Mouse (Mus musculus) thymus, postnatal 14 days (tissue): ENCODE data around the gene Lrrc45.
"Not testable (repeated sequence)": the region's sequence is repeated elsewhere in the genome, so short reads cannot be mapped to it uniquely, and the experiment has no call there.

ENCODE experiments used
- DNase-seq: peaks from one replicate; pipeline ENCODE4 v3.0.0; 2021

Lrrc45 gene

DNA sequence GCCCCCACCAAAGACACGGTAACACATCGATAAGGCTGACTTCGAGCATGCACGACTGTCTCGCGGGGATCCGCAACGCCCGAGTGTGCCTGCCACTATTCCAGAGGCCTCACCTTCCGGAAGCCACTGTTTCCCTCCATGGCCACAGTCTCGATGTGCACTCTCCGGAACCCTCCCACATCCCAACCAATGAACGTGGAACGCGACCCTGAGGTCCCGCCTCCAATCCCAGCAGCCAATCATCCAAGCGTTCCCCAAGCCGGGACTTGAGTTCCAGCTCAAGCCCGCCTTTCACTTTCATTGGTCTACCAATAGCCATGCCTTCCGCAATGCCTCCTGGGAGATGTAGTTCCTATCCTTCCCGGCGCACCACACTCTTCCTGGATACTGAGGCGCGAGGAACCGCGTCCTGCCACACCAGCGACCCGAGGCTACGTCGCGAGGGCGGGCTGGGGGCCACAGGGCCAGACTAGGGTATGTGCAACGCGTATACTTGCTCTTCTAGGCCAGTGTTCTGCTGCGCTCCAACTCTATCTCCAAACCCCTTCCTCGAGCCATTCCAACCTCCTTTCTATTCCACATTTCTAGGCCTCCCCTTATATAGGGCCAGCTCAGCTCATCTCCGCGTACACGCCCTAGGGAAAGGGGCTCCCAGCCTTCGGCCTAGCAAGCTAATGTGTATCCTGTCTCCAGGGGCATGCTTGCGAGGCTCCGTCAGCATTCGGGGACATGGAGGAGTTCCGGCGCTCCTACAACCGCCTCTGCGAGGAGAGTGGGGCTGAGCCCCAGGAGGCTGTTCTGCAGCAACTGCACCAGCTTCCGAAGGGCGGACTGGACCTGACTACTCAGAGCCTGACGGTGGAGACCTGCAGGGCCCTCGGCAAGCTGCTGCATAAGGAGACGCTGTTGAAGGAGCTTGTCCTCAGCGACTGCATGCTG is at the start of gene Lrrc45, which contains the start of gene Cenpx:
Gene Lrrc45, plus strand, starts transcription at position 346 of the 939 bp plus-strand sequence.
Gene Cenpx, minus strand, starts transcription at position 159 of the 939 bp plus-strand sequence.
- peak; percentile 97 for DNase-seq

DNA sequence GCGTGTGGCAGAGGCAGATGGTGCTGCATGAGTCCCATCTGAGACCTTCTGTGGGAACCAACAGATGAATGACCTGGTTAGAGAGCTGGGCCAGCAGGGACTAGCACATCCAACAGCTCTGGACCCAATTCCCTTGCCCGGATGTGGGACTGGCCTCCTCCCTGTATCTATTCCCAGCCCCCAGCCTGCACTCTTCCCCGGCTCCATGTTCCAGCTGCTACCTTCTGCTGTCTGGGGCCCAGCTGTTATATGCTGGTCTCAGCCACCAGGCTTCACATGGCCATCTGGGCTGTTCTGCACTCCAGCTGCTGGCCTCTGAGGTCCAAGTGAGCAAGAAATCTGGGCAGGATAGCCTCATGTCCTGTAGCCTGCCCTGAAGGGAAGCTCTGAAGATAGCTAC is 48.3 kb upstream of the Lrrc45 start:
- DNase-seq = no peak

DNA sequence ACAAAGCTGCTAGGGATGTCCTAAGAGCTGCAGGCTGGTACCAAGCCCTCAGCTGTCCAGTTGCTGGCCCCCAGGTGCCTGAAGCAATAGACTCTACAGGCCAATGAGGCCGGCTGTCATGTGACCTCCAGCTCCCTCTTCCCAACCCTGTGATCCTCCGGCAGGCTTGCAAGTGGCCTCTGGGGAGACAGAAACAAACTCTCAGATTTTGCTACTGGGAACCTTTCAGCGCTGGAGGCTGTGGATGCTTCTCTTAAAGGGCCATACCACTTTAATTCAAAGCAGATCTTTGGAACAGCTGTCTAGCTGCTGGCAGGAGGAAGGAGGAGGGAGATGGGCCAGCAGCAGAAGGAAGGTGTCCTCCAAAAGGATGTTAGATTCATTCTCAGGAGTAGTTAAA is 47.1 kb upstream of the Lrrc45 start:
- no peak for DNase-seq

- peak; percentile 98 for DNase-seq
Observed at GRCm38 (mm10) chr11:120672687-120673593, 40.8 kb upstream of the Lrrc45 start, which contains the start of gene Aspscr1. Gene Aspscr1, plus strand, starts transcription at chr11:120672973.

- DNase-seq = no peak
Observed at GRCm38 (mm10) chr11:120673594-120674122, 40.1 kb upstream of the Lrrc45 start.

GRCm38 (mm10) chr11:120675875-120676274 is 37.9 kb upstream of the Lrrc45 start:
- DNase-seq = not testable (repeated sequence)

- DNase-seq = no peak
Observed at GRCm38 (mm10) chr11:120676951-120677350, 36.8 kb upstream of the Lrrc45 start.

- DNase-seq = peak; percentile 21
Observed at GRCm38 (mm10) chr11:120679909-120680308, 33.8 kb upstream of the Lrrc45 start.

DNA sequence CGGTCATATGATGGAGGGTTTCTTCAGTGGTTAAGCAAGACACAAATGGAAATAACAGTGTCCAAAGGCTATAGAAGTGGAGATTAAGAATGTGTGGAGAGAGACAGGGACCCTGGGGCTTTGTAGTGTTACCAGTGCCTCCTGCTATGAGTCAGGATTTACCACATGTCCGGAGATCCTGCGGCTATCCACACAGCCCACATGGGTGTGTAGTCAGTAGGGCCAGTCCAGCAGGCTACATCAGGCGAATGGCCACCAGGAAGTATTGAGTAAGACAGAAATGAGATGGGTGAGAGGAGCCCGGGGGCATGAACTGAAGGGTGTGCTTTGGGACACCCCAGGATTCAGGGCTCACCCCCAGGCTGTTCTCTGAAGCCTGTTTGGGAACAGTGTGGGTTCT is 31.0 kb upstream of the Lrrc45 start:
- DNase-seq = no peak

- no peak for DNase-seq
Observed at GRCm38 (mm10) chr11:120683536-120683935, 30.2 kb upstream of the Lrrc45 start.

DNA sequence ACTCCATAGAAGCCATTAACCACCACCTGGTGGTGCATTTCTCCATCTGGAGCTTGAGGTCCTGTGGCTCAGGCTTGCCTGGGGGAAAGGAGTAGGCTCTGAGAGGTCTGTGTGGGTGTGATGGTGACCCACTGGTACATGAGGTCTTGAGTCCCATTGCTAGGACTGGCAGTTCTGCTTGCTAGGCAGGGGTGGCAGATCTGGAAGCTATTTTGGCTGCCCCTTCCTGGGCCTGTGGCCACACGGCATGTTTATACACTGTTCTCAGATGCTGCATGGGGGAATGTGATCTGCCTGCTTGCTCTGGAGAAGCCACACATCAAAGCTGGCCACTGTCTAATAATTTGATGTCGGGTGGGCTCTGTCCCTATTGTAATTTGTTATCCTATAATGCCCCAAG is 29.6 kb upstream of the Lrrc45 start:
- DNase-seq = no peak

GRCm38 (mm10) chr11:120684660-120685059 is 29.1 kb upstream of the Lrrc45 start:
- no peak for DNase-seq

GRCm38 (mm10) chr11:120686650-120687272 is 27.0 kb upstream of the Lrrc45 start:
- no peak for DNase-seq

DNA sequence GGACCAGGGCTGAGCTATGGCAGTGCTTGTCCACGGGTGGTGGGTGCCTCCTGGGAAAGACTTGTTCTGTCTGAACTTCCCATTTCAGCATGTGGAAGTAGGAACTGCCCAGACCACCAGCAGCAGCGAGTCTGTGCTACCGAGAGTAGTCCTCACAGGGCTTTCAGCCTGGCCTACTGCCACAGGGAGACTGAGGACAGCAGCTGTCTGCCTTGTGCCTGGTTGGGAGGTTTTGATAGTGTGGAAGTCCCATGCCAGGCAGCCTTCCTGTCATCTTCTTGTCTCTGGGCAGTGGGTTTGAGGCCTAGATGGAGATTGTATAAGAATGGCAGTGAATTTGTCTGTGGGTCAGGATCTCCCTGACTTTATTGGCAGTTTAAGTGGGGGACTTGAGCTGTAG is 24.4 kb upstream of the Lrrc45 start:
- no peak for DNase-seq

GRCm38 (mm10) chr11:120692471-120693011 is 21.2 kb upstream of the Lrrc45 start:
- no peak for DNase-seq

- no peak for DNase-seq
Observed at GRCm38 (mm10) chr11:120693461-120693860, 20.3 kb upstream of the Lrrc45 start.

GRCm38 (mm10) chr11:120695184-120695583 is 18.5 kb upstream of the Lrrc45 start:
- no peak for DNase-seq

DNA sequence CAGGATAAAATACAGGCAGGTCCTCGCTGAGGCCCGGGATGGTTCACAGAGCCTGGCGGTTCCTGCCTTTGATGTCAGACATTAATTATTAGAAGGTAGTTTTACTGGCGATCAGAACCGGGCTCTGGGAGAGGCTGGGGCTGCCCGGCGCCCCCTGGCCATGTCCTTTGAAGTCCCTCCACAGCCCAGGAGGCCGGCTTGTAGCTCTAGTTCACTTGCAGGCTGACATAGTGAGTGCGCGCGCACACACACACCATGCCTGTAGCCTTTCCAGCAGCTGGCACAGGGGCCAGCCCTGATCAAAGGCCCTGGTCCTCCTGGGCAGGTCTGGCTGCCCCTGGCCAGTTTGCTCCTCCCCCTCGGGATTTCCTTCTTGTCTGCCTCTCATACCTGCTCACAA is 18.1 kb upstream of the Lrrc45 start:
- no peak for DNase-seq

DNA sequence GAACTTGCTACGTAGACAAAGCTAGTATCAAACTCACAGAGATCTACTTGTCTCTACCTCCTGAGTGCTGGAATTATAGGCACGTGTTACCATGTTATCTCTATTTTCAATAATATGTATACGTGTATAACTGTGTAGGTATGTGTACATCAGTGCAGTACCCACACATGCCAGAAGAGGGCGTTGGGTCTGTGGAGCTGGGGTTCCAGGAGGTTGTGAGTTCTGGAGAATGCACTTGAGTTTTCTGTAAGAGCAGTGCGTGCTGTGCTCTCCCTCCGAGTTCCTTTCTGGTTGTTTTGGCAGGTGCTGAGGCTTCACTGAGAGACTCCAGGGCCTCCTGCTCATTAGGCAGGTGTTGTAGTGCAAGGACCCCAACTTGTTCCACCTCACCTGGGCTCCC is 17.2 kb upstream of the Lrrc45 start:
- no peak for DNase-seq

DNA sequence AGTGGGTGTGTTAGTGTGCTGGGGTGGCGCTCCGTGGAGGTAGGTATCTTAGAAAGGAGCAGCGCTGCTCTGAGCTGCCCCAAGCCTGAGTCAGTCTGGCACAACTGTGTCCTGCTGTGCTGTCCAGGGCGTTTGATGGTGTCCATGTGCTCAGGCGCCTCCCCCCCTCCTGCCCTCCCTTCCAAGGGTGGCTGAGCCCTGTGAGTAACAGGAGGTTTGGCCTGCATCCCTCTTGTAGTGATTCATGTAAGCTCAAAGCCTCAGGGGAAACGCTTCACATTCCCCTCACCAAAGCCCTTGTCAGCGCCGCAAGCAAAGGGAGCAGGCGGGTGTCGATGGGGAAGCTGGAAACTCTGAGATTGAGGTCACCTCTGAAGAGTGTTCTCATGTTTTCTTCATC is 16.0 kb upstream of the Lrrc45 start:
- DNase-seq = no peak

DNA sequence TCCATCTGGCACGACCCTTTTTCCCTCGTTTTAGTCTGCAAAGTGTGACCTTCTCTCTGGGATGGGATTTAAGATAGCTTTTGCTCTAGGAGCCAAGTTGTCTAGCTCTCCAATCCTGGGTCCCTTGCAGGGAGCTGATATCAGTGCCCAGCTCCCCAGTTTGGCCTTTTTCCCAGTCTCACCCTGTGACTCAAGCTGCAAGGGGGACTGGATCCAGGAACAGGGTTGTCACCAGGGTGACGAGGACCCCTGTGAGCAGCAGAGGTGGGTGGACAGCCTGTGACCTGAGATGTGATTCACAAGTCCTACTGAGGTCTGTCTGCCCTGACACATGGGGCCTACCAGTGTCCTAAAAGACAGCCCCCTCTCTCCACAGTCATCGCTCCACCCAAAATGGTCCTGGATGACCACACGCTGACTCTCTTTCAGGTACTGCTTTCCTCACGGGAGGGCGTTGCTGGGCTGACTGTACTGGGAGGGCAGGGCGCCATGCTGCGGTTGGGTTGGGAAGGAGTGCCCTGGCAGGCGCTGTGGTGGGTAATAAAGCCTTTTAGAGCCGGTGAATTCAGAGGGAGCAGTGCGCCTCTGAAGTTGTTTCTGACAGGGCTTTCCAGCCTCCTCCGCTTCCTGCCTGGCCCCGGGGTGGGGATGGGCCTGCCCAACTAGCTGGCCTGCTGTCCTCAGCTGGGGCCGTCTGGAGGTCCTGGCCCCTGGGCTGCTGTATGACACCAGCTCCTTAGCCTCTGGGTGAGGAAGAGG is 9.8 kb upstream of the Lrrc45 start:
- no peak for DNase-seq
